Mouse (Mus musculus) heart, postnatal 0 days (tissue): ENCODE measurements at regions not wholly inside any gene's neighbourhood (a gene's known extent, or its start where the extent isn't known, plus 50 kb on each side); places are given as distances from the start of the nearest gene placed in this dataset.

Experiments used
- ATAC-seq: fragments of 200-750 bp; cut with Nextera tagmentation; 2 replicates; pipeline ENCODE4 v1.8.0; 2017; ENCODE audit warnings: low read depth, moderate number of reproducible peaks, moderate library complexity; ENCODE audit not compliant: insufficient read depth
- DNase-seq: peaks from one replicate; pipeline ENCODE4 v3.0.0-alpha.2; 2016; ENCODE audit warnings: low spot score
- H3K27ac ChIP-seq: fragments of 300-500 bp; sonication (generic); 2 replicates; pipeline ENCODE4 v1.5.1; 2014; ENCODE audit warnings: low read depth, mild to moderate bottlenecking
- H3K27me3 ChIP-seq: fragments of 300-500 bp; sonication (generic); 2 replicates; pipeline ENCODE4 v1.6.1; 2014; ENCODE audit warnings: low read length, mixed read lengths; ENCODE audit not compliant: control insufficient read depth, insufficient read depth
- H3K36me3 ChIP-seq: fragments of 300-500 bp; sonication (generic); replicated peaks from 2 replicates; pipeline ENCODE4 v1.6.1; 2014; ENCODE audit warnings: low read length, mixed read lengths; ENCODE audit not compliant: control insufficient read depth, insufficient read depth
- H3K4me1 ChIP-seq: fragments of 300-500 bp; sonication (generic); 2 replicates; pipeline ENCODE4 v1.6.1; 2014; ENCODE audit warnings: antibody characterized with exemption; ENCODE audit not compliant: control insufficient read depth, insufficient read depth
- H3K4me2 ChIP-seq: fragments of 300-500 bp; sonication (generic); 2 replicates; pipeline ENCODE4 v1.6.1; 2014; ENCODE audit warnings: low read depth, mild to moderate bottlenecking, low read length, moderate library complexity
- H3K4me3 ChIP-seq: fragments of 300-500 bp; sonication (generic); 2 replicates; pipeline ENCODE4 v1.5.1; 2014; ENCODE audit warnings: low read depth, low read length
- H3K9ac ChIP-seq: fragments of 300-500 bp; sonication (generic); replicated peaks from 2 replicates; pipeline ENCODE4 v1.6.1; 2014; ENCODE audit warnings: low read depth, low read length, mixed read lengths
- H3K9me3 ChIP-seq: fragments of 300-500 bp; sonication (generic); replicated peaks from 2 replicates; pipeline ENCODE4 v1.6.1; 2016; ENCODE audit warnings: low read length; ENCODE audit not compliant: control insufficient read depth
- CTCF ChIP-seq: IDR thresholded peaks from 2 replicates; pipeline ENCODE4 v1.5.1; 2016; ENCODE audit warnings: antibody characterized with exemption, control low read depth, low read depth
- EP300 ChIP-seq: IDR thresholded peaks from 2 replicates; pipeline ENCODE4 v1.6.1; 2016; ENCODE audit warnings: antibody characterized with exemption, low read depth
- WGBS: fragments of 180-500 bp; shearing (Covaris S2); extraction: QIAGEN DNeasy Blood & Tissue Kit; methylation state at CpG from one replicate; pipeline ENCODE4 v1.1.7; 2014; 5-methylcytosine and 5-hydroxymethylcytosine counted together

- DNase-seq (no peak), ATAC-seq (no peak)
- Histone ChIP-seq H3K4me2 (no peak overlapping the region), H3K36me3 (no peaks in the 10 kb centered on the region), H3K27me3 (no peaks in the 10 kb centered on the region), H3K4me3 (no peak overlapping the region), H3K4me1 (no peaks in the 10 kb centered on the region), H3K27ac (no peak overlapping the region), H3K9me3 (no peaks in the 10 kb centered on the region), H3K9ac (no peak overlapping the region)
- TF ChIP-seq EP300 (no peak), CTCF (no peak)
- WGBS, result 78% methylated on average over 8 of the region's 8 CpGs
These were observed 121.6 kb upstream of the Plxna4 start for GRCm38 (mm10) chr6:32709566-32709965.

- H3K9me3 ChIP-seq, result no peaks in the 10 kb centered on the region
- no peaks in the 10 kb centered on the region for H3K4me1 ChIP-seq
- H3K9ac ChIP-seq, result no peak overlapping the region
- H3K4me2 ChIP-seq, result no peak overlapping the region
- DNase-seq, result no peak
- TF ChIP-seq EP300, result no peak
- TF ChIP-seq CTCF, result no peak
- no peak for ATAC-seq
- H3K27ac ChIP-seq, result no peak overlapping the region
- no peak overlapping the region for H3K4me3 ChIP-seq
- no peaks in the 10 kb centered on the region for H3K27me3 ChIP-seq
- no peaks in the 10 kb centered on the region for H3K36me3 ChIP-seq
- WGBS, result 59% methylated on average over 1 of the region's 1 CpGs
These were observed 119.4 kb upstream of the Plxna4 start for GRCm38 (mm10) chr6:32707417-32707816.

- no peak overlapping the region for H3K27ac ChIP-seq
- H3K4me3 ChIP-seq, result no peak overlapping the region
- DNase-seq (no peak), ATAC-seq (no peak)
- 70% methylated on average over 1 of the region's 1 CpGs for WGBS
- H3K4me1 ChIP-seq, result no peaks in the 10 kb centered on the region
- no peaks in the 10 kb centered on the region for H3K27me3 ChIP-seq
- H3K36me3 ChIP-seq, result no peaks in the 10 kb centered on the region
- no peak overlapping the region for H3K4me2 ChIP-seq
- no peak for TF ChIP-seq CTCF
- H3K9me3 ChIP-seq, result no peaks in the 10 kb centered on the region
- no peak overlapping the region for H3K9ac ChIP-seq
These were observed 118.4 kb upstream of the Plxna4 start for GRCm38 (mm10) chr6:32706376-32706775.

- H3K9me3 ChIP-seq, result no peaks in the 10 kb centered on the region
- no peaks in the 10 kb centered on the region for H3K27me3 ChIP-seq
- H3K4me3 ChIP-seq, result no peak overlapping the region
- no peak for ATAC-seq
- H3K9ac ChIP-seq, result no peak overlapping the region
- no peaks in the 10 kb centered on the region for H3K36me3 ChIP-seq
- no peak overlapping the region for H3K4me2 ChIP-seq
- DNase-seq, result no peak
- H3K27ac ChIP-seq, result no peak overlapping the region
- H3K4me1 ChIP-seq, result no peaks in the 10 kb centered on the region
- WGBS, result 82% methylated on average over 8 of the region's 8 CpGs
- TF ChIP-seq EP300 (no peak), CTCF (no peak)
These were observed 115.5 kb upstream of the Plxna4 start for GRCm38 (mm10) chr6:32703466-32703865.

- 83% methylated on average over 11 of the region's 11 CpGs for WGBS
These were observed 114.3 kb upstream of the Plxna4 start for GRCm38 (mm10) chr6:32702245-32702791.

GRCm38 (mm10) chr6:32699811-32700210 lies 111.8 kb upstream of the Plxna4 start:
- Histone ChIP-seq H3K27me3 (no peaks in the 10 kb centered on the region), H3K36me3 (no peaks in the 10 kb centered on the region), H3K4me3 (no peak overlapping the region), H3K27ac (no peak overlapping the region), H3K4me1 (no peaks in the 10 kb centered on the region), H3K4me2 (no peak overlapping the region), H3K9ac (no peak overlapping the region), H3K9me3 (no peaks in the 10 kb centered on the region)
- TF ChIP-seq CTCF (no peak), EP300 (no peak)
- ATAC-seq, result no peak
- WGBS, result 91% methylated on average over 1 of the region's 1 CpGs
- no peak for DNase-seq

More at GRCm38 (mm10) chr6:32702245-32702791, 114.3 kb upstream of the Plxna4 start:
- no peaks in the 10 kb centered on the region for H3K27me3 ChIP-seq
- DNase-seq, result no peak
- no peak overlapping the region for H3K9ac ChIP-seq
- H3K27ac ChIP-seq, result no peak overlapping the region
- no peak overlapping the region for H3K4me2 ChIP-seq
- ATAC-seq, result no peak
- no peaks in the 10 kb centered on the region for H3K9me3 ChIP-seq
- TF ChIP-seq CTCF (no peak), EP300 (no peak)
- H3K4me3 ChIP-seq, result no peak overlapping the region
- H3K4me1 ChIP-seq, result no peaks in the 10 kb centered on the region
- H3K36me3 ChIP-seq, result no peaks in the 10 kb centered on the region
